Mouse (Mus musculus) heart, postnatal 0 days (tissue): ENCODE measurements around the gene Gtf2b.

ENCODE experiments used
- CTCF ChIP-seq: IDR thresholded peaks from 2 replicates; pipeline ENCODE4 v1.5.1; 2016; ENCODE audit warnings: antibody characterized with exemption, control low read depth, low read depth
- EP300 ChIP-seq: IDR thresholded peaks from 2 replicates; pipeline ENCODE4 v1.6.1; 2016; ENCODE audit warnings: antibody characterized with exemption, low read depth

DNA sequence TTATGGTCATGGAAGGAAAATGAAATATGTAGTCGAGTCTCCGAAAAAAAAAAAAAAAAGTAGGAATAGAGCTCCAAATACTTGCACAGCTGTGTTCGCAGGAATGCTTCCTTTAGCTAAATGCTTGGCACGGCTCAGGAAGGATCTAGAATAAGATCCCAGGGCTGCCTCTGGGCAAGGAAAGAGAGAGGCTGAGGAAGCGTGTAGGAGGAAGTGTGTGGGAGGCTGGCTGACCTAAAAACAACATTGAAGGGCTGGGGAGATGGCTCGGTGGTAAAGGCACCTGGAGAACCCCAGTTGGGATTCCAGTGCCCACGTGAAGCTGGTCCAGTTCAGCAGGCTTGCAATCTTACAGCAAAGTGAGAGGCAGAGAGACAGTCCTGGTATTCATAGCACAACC is 23.9 kb upstream of the Gtf2b start:
- TF ChIP-seq EP300, result no peak
- TF ChIP-seq CTCF, result no peak
